Mouse (Mus musculus): ENCODE results near the gene Vcan. TPM values are rescaled to one million over a fixed set of nuclear protein-coding genes. Genes with fewer than 3 reads are reported as not detected.

The Vcan gene
- polyA plus RNA-seq, 1 experiment: 2.1 TPM

GRCm38 (mm10) chr13:89682254-89682653 is 60.1 kb downstream of the Vcan start:
- whole genome bisulfite sequencing: 77% methylated on average over 7 of the region's 7 CpGs
- no peak for TF ChIP-seq POLR2A (IDR thresholded peaks at IDR 0.05; ENCODE audit: borderline replicate concordance, extremely low read depth, low read depth, low read length)
- no peak for TF ChIP-seq CTCF (IDR thresholded peaks at IDR 0.05; ENCODE audit: insufficient read depth, low read length)
- no peak for DNase-seq
- Histone ChIP-seq H3K4me1 (ENCODE audit: control insufficient read depth, insufficient read depth, low read length) (no peaks in the 10 kb centered on the region), H3K4me3 (replicated peaks; ENCODE audit: extremely low read depth, low read depth, low read length) (no peak overlapping the region)

- WGBS: 89% methylated on average over 6 of the region's 6 CpGs
- Histone ChIP-seq H3K4me3 (replicated peaks; ENCODE audit: extremely low read depth, low read depth, low read length) (no peak overlapping the region), H3K4me1 (ENCODE audit: control insufficient read depth, insufficient read depth, low read length) (no peaks in the 10 kb centered on the region)
- no peak for DNase-seq
- TF ChIP-seq POLR2A (IDR thresholded peaks at IDR 0.05; ENCODE audit: borderline replicate concordance, extremely low read depth, low read depth, low read length) (no peak), CTCF (IDR thresholded peaks at IDR 0.05; ENCODE audit: insufficient read depth, low read length) (no peak)
Observed at GRCm38 (mm10) chr13:89679756-89680155, 62.6 kb downstream of the Vcan start.

GRCm38 (mm10) chr13:89670505-89670904 is 71.8 kb downstream of the Vcan start:
- TF ChIP-seq CTCF (IDR thresholded peaks at IDR 0.05; ENCODE audit: insufficient read depth, low read length) (no peak), POLR2A (IDR thresholded peaks at IDR 0.05; ENCODE audit: borderline replicate concordance, extremely low read depth, low read depth, low read length) (no peak)
- no peak for DNase-seq
- no peak overlapping the region for H3K4me3 ChIP-seq (replicated peaks; ENCODE audit: extremely low read depth, low read depth, low read length)
- 73% methylated on average over 3 of the region's 3 CpGs for WGBS
- H3K4me1 ChIP-seq (ENCODE audit: control insufficient read depth, insufficient read depth, low read length): no peaks in the 10 kb centered on the region

GRCm38 (mm10) chr13:89668981-89669880 is 73.1 kb downstream of the Vcan start:
- Histone ChIP-seq H3K4me3 (replicated peaks; ENCODE audit: extremely low read depth, low read depth, low read length) (no peak overlapping the region), H3K4me1 (ENCODE audit: control insufficient read depth, insufficient read depth, low read length) (no peaks in the 10 kb centered on the region)
- TF ChIP-seq CTCF (IDR thresholded peaks at IDR 0.05; ENCODE audit: insufficient read depth, low read length): no peak
- no peak for TF ChIP-seq POLR2A (IDR thresholded peaks at IDR 0.05; ENCODE audit: borderline replicate concordance, extremely low read depth, low read depth, low read length)
- WGBS: 57% methylated on average over 10 of the region's 10 CpGs
- DNase-seq: no peak

- WGBS: 50% methylated on average over 1 of the region's 1 CpGs
- H3K4me3 ChIP-seq (replicated peaks; ENCODE audit: extremely low read depth, low read depth, low read length): no peak overlapping the region
- H3K4me1 ChIP-seq (ENCODE audit: control insufficient read depth, insufficient read depth, low read length): no peaks in the 10 kb centered on the region
- DNase-seq: no peak
- TF ChIP-seq POLR2A (IDR thresholded peaks at IDR 0.05; ENCODE audit: borderline replicate concordance, extremely low read depth, low read depth, low read length) (no peak), CTCF (IDR thresholded peaks at IDR 0.05; ENCODE audit: insufficient read depth, low read length) (no peak)
Observed at GRCm38 (mm10) chr13:89668069-89668468, 74.2 kb downstream of the Vcan start.

GRCm38 (mm10) chr13:89661688-89662087 is 80.6 kb downstream of the Vcan start:
- H3K4me3 ChIP-seq (replicated peaks; ENCODE audit: extremely low read depth, low read depth, low read length): no peak overlapping the region
- no peak for DNase-seq
- 77% methylated on average over 2 of the region's 2 CpGs for WGBS
- no peak for TF ChIP-seq CTCF (IDR thresholded peaks at IDR 0.05; ENCODE audit: insufficient read depth, low read length)
- TF ChIP-seq POLR2A (IDR thresholded peaks at IDR 0.05; ENCODE audit: borderline replicate concordance, extremely low read depth, low read depth, low read length): no peak
- no peaks in the 10 kb centered on the region for H3K4me1 ChIP-seq (ENCODE audit: control insufficient read depth, insufficient read depth, low read length)

- peaks cover 4% of the 10 kb centered on the region; the same call in 1 of the 2 replicates for H3K4me1 ChIP-seq (ENCODE audit: control insufficient read depth, insufficient read depth, low read length)
- 91% methylated on average over 11 of the region's 11 CpGs for WGBS
- H3K4me3 ChIP-seq (replicated peaks; ENCODE audit: extremely low read depth, low read depth, low read length): no peak overlapping the region
- no peak for TF ChIP-seq POLR2A (IDR thresholded peaks at IDR 0.05; ENCODE audit: borderline replicate concordance, extremely low read depth, low read depth, low read length)
- no peak for TF ChIP-seq CTCF (IDR thresholded peaks at IDR 0.05; ENCODE audit: insufficient read depth, low read length)
- DNase-seq: no peak
Observed at GRCm38 (mm10) chr13:89657046-89657445, 85.3 kb downstream of the Vcan start.

GRCm38 (mm10) chr13:89653279-89653678 is 89.0 kb downstream of the Vcan start:
- DNase-seq: no peak
- Histone ChIP-seq H3K4me3 (replicated peaks; ENCODE audit: extremely low read depth, low read depth, low read length) (no peak overlapping the region), H3K4me1 (ENCODE audit: control insufficient read depth, insufficient read depth, low read length) (peaks cover 4% of the 10 kb centered on the region; the same call in 1 of the 2 replicates)
- no peak for TF ChIP-seq CTCF (IDR thresholded peaks at IDR 0.05; ENCODE audit: insufficient read depth, low read length)
- TF ChIP-seq POLR2A (IDR thresholded peaks at IDR 0.05; ENCODE audit: borderline replicate concordance, extremely low read depth, low read depth, low read length): no peak
- WGBS: 69% methylated on average over 2 of the region's 2 CpGs

GRCm38 (mm10) chr13:89652773-89653172 is 89.5 kb downstream of the Vcan start:
- TF ChIP-seq CTCF (IDR thresholded peaks at IDR 0.05; ENCODE audit: insufficient read depth, low read length) (no peak), POLR2A (IDR thresholded peaks at IDR 0.05; ENCODE audit: borderline replicate concordance, extremely low read depth, low read depth, low read length) (no peak)
- H3K4me3 ChIP-seq (replicated peaks; ENCODE audit: extremely low read depth, low read depth, low read length): no peak overlapping the region
- WGBS: 16% methylated on average over 1 of the region's 1 CpGs

GRCm38 (mm10) chr13:89645589-89645988 is 96.7 kb downstream of the Vcan start:
- 88% methylated on average over 2 of the region's 2 CpGs for WGBS
- Histone ChIP-seq H3K4me1 (ENCODE audit: control insufficient read depth, insufficient read depth, low read length) (no peaks in the 10 kb centered on the region), H3K4me3 (replicated peaks; ENCODE audit: extremely low read depth, low read depth, low read length) (no peak overlapping the region)
- TF ChIP-seq POLR2A (IDR thresholded peaks at IDR 0.05; ENCODE audit: borderline replicate concordance, extremely low read depth, low read depth, low read length): no peak
- no peak for TF ChIP-seq CTCF (IDR thresholded peaks at IDR 0.05; ENCODE audit: insufficient read depth, low read length)
- no peak for DNase-seq

More at GRCm38 (mm10) chr13:89652773-89653172, 89.5 kb downstream of the Vcan start:
- DNase-seq: no peak
- H3K4me1 ChIP-seq (ENCODE audit: control insufficient read depth, insufficient read depth, low read length): peaks cover 4% of the 10 kb centered on the region; the same call in 1 of the 2 replicates

Data from lung, adult 2 months (tissue).